Mouse (Mus musculus) neural tube, embryonic 13.5 days (tissue): ENCODE measurements around the gene Mettl2. TPM values are rescaled to one million over a fixed set of nuclear protein-coding genes. Genes with fewer than 3 reads are reported as not detected.

Source experiments
- ATAC-seq: fragments of 200-750 bp; cut with Nextera tagmentation; 2 replicates; pipeline ENCODE4 v1.8.0; 2017; ENCODE audit warnings: low read depth, mild to moderate bottlenecking, moderate TSS enrichment, moderate library complexity
- H3K27ac ChIP-seq: fragments of 300-500 bp; sonication (generic); replicated peaks from 2 replicates; pipeline ENCODE4 v1.5.1; 2015; ENCODE audit warnings: moderate library complexity, mild to moderate bottlenecking, inconsistent platforms
- H3K27me3 ChIP-seq: fragments of 300-500 bp; sonication (generic); 2 replicates; pipeline ENCODE4 v1.6.1; 2015; ENCODE audit warnings: mild to moderate bottlenecking, inconsistent platforms
- H3K36me3 ChIP-seq: fragments of 300-500 bp; sonication (generic); 2 replicates; pipeline ENCODE4 v1.6.1; 2015; ENCODE audit warnings: mild to moderate bottlenecking, inconsistent platforms
- H3K4me1 ChIP-seq: fragments of 300-500 bp; sonication (generic); replicated peaks from 2 replicates; pipeline ENCODE4 v1.6.1; 2015; ENCODE audit warnings: inconsistent platforms
- H3K4me2 ChIP-seq: fragments of 300-500 bp; sonication (generic); 2 replicates; pipeline ENCODE4 v1.6.1; 2015; ENCODE audit warnings: inconsistent platforms, mild to moderate bottlenecking, moderate library complexity
- H3K4me3 ChIP-seq: fragments of 300-500 bp; sonication (generic); 2 replicates; pipeline ENCODE4 v1.5.1; 2015; ENCODE audit warnings: mild to moderate bottlenecking, inconsistent platforms
- H3K9ac ChIP-seq: fragments of 300-500 bp; sonication (generic); 2 replicates; pipeline ENCODE4 v1.6.1; 2015; ENCODE audit warnings: moderate library complexity, mild to moderate bottlenecking, inconsistent platforms
- H3K9me3 ChIP-seq: fragments of 300-500 bp; sonication (generic); 2 replicates; pipeline ENCODE4 v1.6.1; 2016; ENCODE audit warnings: inconsistent platforms
- WGBS: fragments of 180-500 bp; shearing (Covaris S2); methylation state at CpG from one replicate; pipeline ENCODE4 v1.1.7; 2015; 5-methylcytosine and 5-hydroxymethylcytosine counted together
- polyA plus RNA-seq: library from polyadenylated mRNA; unstranded; fragments of >200 nt; fragmentation: Nextera tagmentation; extraction: Ambion mirVana; gene quantifications from 2 replicates; pipeline ENCODE4 v1.2.1, GENCODE M21; 2015

Gene Mettl2
- polyA plus RNA-seq, 1 experiment from 2014 or later = 30.8 TPM

GRCm38 (mm10) chr11:105156748-105157267 lies 30.6 kb downstream of the Mettl2 start:
- Histone ChIP-seq H3K9ac (no peak overlapping the region), H3K4me1 (peaks cover 13% of the 10 kb centered on the region), H3K4me3 (no peak overlapping the region), H3K4me2 (no peak overlapping the region), H3K27me3 (no peaks in the 10 kb centered on the region), H3K27ac (no peak overlapping the region), H3K36me3 (no peaks in the 10 kb centered on the region), H3K9me3 (no peaks in the 10 kb centered on the region)
- no peak for ATAC-seq
- WGBS = 88% methylated on average over 19 of the region's 19 CpGs

- Histone ChIP-seq H3K9me3 (0 out of 2 replicates have a peak, but pooled peaks cover 4% of the 10 kb centered on the region), H3K4me1 (peaks cover 10% of the 10 kb centered on the region), H3K9ac (no peak overlapping the region), H3K36me3 (no peaks in the 10 kb centered on the region), H3K4me2 (no peak overlapping the region), H3K27me3 (no peaks in the 10 kb centered on the region), H3K4me3 (no peak overlapping the region), H3K27ac (no peak overlapping the region)
- ATAC-seq = no peak
These were observed 31.8 kb downstream of the Mettl2 start for GRCm38 (mm10) chr11:105158047-105158446.

- ATAC-seq = no peak
- peaks cover 12% of the 10 kb centered on the region; the same call in 1 of the 2 replicates for H3K9me3 ChIP-seq
- no peaks in the 10 kb centered on the region for H3K36me3 ChIP-seq
- H3K4me3 ChIP-seq = no peak overlapping the region
- no peak overlapping the region for H3K27ac ChIP-seq
- H3K4me2 ChIP-seq = no peak overlapping the region
- 61% methylated on average over 6 of the region's 6 CpGs for WGBS
- no peaks in the 10 kb centered on the region for H3K27me3 ChIP-seq
- H3K4me1 ChIP-seq = no peaks in the 10 kb centered on the region
- H3K9ac ChIP-seq = no peak overlapping the region
These were observed 33.6 kb downstream of the Mettl2 start for GRCm38 (mm10) chr11:105159673-105160360.

GRCm38 (mm10) chr11:105161411-105161810 lies 35.2 kb downstream of the Mettl2 start:
- no peak overlapping the region for H3K9ac ChIP-seq
- H3K36me3 ChIP-seq = no peaks in the 10 kb centered on the region
- H3K27me3 ChIP-seq = no peaks in the 10 kb centered on the region
- H3K27ac ChIP-seq = no peak overlapping the region
- H3K4me1 ChIP-seq = no peaks in the 10 kb centered on the region
- no peak for ATAC-seq
- no peak overlapping the region for H3K4me2 ChIP-seq
- 86% methylated on average over 2 of the region's 2 CpGs for WGBS
- no peak overlapping the region for H3K4me3 ChIP-seq
- peaks cover 23% of the 10 kb centered on the region for H3K9me3 ChIP-seq

GRCm38 (mm10) chr11:105164516-105165510 lies 38.6 kb downstream of the Mettl2 start:
- Histone ChIP-seq H3K36me3 (no peaks in the 10 kb centered on the region), H3K9ac (no peak overlapping the region), H3K4me2 (no peak overlapping the region), H3K27ac (no peak overlapping the region), H3K27me3 (no peaks in the 10 kb centered on the region), H3K4me1 (no peaks in the 10 kb centered on the region), H3K9me3 (peaks cover 23% of the 10 kb centered on the region), H3K4me3 (no peak overlapping the region)
- ATAC-seq = no peak
- 83% methylated on average over 69 of the region's 69 CpGs for WGBS

- ATAC-seq = no peak
- no peak overlapping the region for H3K4me3 ChIP-seq
- H3K4me2 ChIP-seq = no peak overlapping the region
- no peaks in the 10 kb centered on the region for H3K36me3 ChIP-seq
- H3K4me1 ChIP-seq = no peaks in the 10 kb centered on the region
- no peaks in the 10 kb centered on the region for H3K27me3 ChIP-seq
- H3K9me3 ChIP-seq = peaks cover 23% of the 10 kb centered on the region
- no peak overlapping the region for H3K27ac ChIP-seq
- H3K9ac ChIP-seq = no peak overlapping the region
- WGBS = 90% methylated on average over 10 of the region's 10 CpGs
These were observed 40.6 kb downstream of the Mettl2 start for GRCm38 (mm10) chr11:105166780-105167179.

- H3K4me3 ChIP-seq = peak within 1 kb of the TSS; percentile 98
- H3K27ac ChIP-seq = no peak within 1 kb of the TSS
- peaks cover 34% of the 10 kb centered on the region for H3K4me1 ChIP-seq
- no peaks in the 10 kb centered on the region for H3K9me3 ChIP-seq
- H3K27me3 ChIP-seq = no peaks in the 10 kb centered on the region
- peak within 1 kb of the TSS; percentile 99; the same call in 1 of the 2 replicates for H3K9ac ChIP-seq
- no peaks in the 10 kb centered on the region for H3K36me3 ChIP-seq
- WGBS = 40% methylated on average over 2 of the region's 2 CpGs
- H3K4me2 ChIP-seq = peak within 1 kb of the TSS; percentile 82
- no peak for ATAC-seq
These were observed 52.3 kb downstream of the Mettl2 start, which contains the start of gene Tlk2 for GRCm38 (mm10) chr11:105178516-105178915. Gene Tlk2 (plus strand): TSS chr11:105178807.

- Histone ChIP-seq H3K4me3 (peak overlapping the region; percentile 98), H3K9ac (peak overlapping the region; percentile 99; the same call in 1 of the 2 replicates), H3K27me3 (no peaks in the 10 kb centered on the region), H3K4me2 (peak overlapping the region; percentile 82), H3K36me3 (peaks cover 5% of the 10 kb centered on the region), H3K4me1 (peaks cover 37% of the 10 kb centered on the region), H3K9me3 (no peaks in the 10 kb centered on the region), H3K27ac (0 out of 2 replicates have a peak overlapping the region, but pooled peaks have one; percentile 94)
- no peak for ATAC-seq
- 74% methylated on average over 4 of the region's 4 CpGs for WGBS
These were observed 53.3 kb downstream of the Mettl2 start for GRCm38 (mm10) chr11:105179523-105179922.

- Histone ChIP-seq H3K9ac (peak overlapping the region; percentile 99), H3K9me3 (no peaks in the 10 kb centered on the region), H3K36me3 (peaks cover 14% of the 10 kb centered on the region), H3K27me3 (no peaks in the 10 kb centered on the region), H3K4me3 (peak overlapping the region; percentile 98), H3K4me2 (peak overlapping the region; percentile 82), H3K27ac (peak overlapping the region; percentile 94), H3K4me1 (peaks cover 37% of the 10 kb centered on the region)
- ATAC-seq = peak; percentile 27
- under 1% methylated on average over 35 of the region's 35 CpGs for WGBS
These were observed 54.4 kb downstream of the Mettl2 start for GRCm38 (mm10) chr11:105180471-105181091.

- WGBS = 0% methylated on average over 55 of the region's 60 CpGs
- Histone ChIP-seq H3K27me3 (no peaks in the 10 kb centered on the region), H3K27ac (peak overlapping the region; percentile 94), H3K9me3 (no peaks in the 10 kb centered on the region), H3K9ac (peak overlapping the region; percentile 99), H3K4me1 (peaks cover 37% of the 10 kb centered on the region), H3K4me2 (peak overlapping the region; percentile 82), H3K36me3 (peaks cover 19% of the 10 kb centered on the region), H3K4me3 (peak overlapping the region; percentile 98)
- ATAC-seq = peak; percentile 96
These were observed 55.0 kb downstream of the Mettl2 start for GRCm38 (mm10) chr11:105181126-105181637.

- Histone ChIP-seq H3K4me3 (peak overlapping the region; percentile 98), H3K36me3 (peaks cover 19% of the 10 kb centered on the region), H3K27ac (peak overlapping the region; percentile 94), H3K9ac (peak overlapping the region; percentile 99), H3K27me3 (no peaks in the 10 kb centered on the region), H3K4me1 (peaks cover 37% of the 10 kb centered on the region), H3K4me2 (peak overlapping the region; percentile 81), H3K9me3 (no peaks in the 10 kb centered on the region)
- WGBS = under 1% methylated on average over 66 of the region's 89 CpGs
- ATAC-seq = peak; percentile 73
These were observed 55.6 kb downstream of the Mettl2 start for GRCm38 (mm10) chr11:105181689-105182460.
